16 mouse cellular contexts compared by ENCODE assay signal in genomic region chr4:138063372-138064265, GRCm38 (mm10).
A peak's percentile ranks its signal among the peaks of the same experiment; 100 is the strongest.
DNase-seq lines count a peak whose midpoint lies in the region; ATAC-seq and TF ChIP-seq lines count a peak whose summit lies in the region.
"Had no signal": no experiment of that assay in that cellular context is flagged by ENCODE, and none has a peak within 500 bp of the region (broad histone marks: within the 10 kb centered on the region; RNA-seq: fewer than 3 reads in every experiment).

No protein-coding gene starts in this region.

- no peak for TF ChIP-seq CTCF in kidney, adult 2 months (conservative IDR thresholded peaks at IDR 0.05; ENCODE audit: insufficient read depth, insufficient read length, low read depth, low read length)

- peaks cover 23% of the 10 kb centered on the region for H3K4me1 ChIP-seq in forebrain, embryonic 16.5 days (replicated peaks; ENCODE audit: control insufficient read depth, insufficient read depth, low read length)
- H3K4me1 ChIP-seq in forebrain, embryonic 10.5 days, result no peaks in the 10 kb centered on the region
- H3K4me1 ChIP-seq in kidney, adult 2 months (ENCODE audit: control insufficient read depth, insufficient read depth, low read length), result peaks cover 48% of the 10 kb centered on the region

- 0 out of 2 replicates have a peak, but pooled peaks cover 2% of the 10 kb centered on the region for H3K36me3 ChIP-seq in forebrain, embryonic 16.5 days (ENCODE audit: control insufficient read depth, insufficient read depth)
- H3K36me3 ChIP-seq in forebrain, embryonic 10.5 days (replicated peaks), result peaks cover 76% of the 10 kb centered on the region
- H3K36me3 ChIP-seq in kidney, adult 2 months (ENCODE audit: control insufficient read depth, insufficient read depth, low read length), result no peaks in the 10 kb centered on the region

- no peak for TF ChIP-seq POLR2A in kidney, adult 2 months (IDR thresholded peaks at IDR 0.05; ENCODE audit: low read depth, low read length)

- DNase-seq in forebrain, embryonic 10.5 days (ENCODE audit: extremely low spot score, low spot score), result no peak
- DNase-seq in kidney, adult 2 months, result no peak
- no peak for DNase-seq in kidney, postnatal 10 days
- DNase-seq in right cerebral cortex, adult 18-20 months, result peak; percentile 38
- DNase-seq in right cerebral cortex, postnatal 36 days (ENCODE audit: low spot score in 2 of 2), result no peak
- DNase-seq: embryo, embryonic 11 days; kidney, adult 18-20 months; kidney, postnatal 36 days; lung, postnatal 14 days; right cerebral cortex, postnatal 14 days had no signal

- peak overlapping the region; percentile 23; the same call in 1 of the 2 replicates for H3K27ac ChIP-seq in forebrain, embryonic 16.5 days (ENCODE audit: low read length)
- no peak overlapping the region for H3K27ac ChIP-seq in forebrain, embryonic 10.5 days
- peak overlapping the region; percentile 8 for H3K27ac ChIP-seq in kidney, adult 2 months (ENCODE audit: insufficient read depth, low read depth, low read length)
- H3K27ac ChIP-seq: hindbrain, embryonic 15.5 days; liver, embryonic 15.5 days had no signal

- no peak overlapping the region for H3K4me3 ChIP-seq in forebrain, embryonic 16.5 days (replicated peaks; ENCODE audit: low read length)
- H3K4me3 ChIP-seq in forebrain, embryonic 10.5 days, result no peak overlapping the region
- H3K4me3 ChIP-seq in kidney, adult 2 months (ENCODE audit: insufficient read depth, low read depth, low read length), result no peak overlapping the region
- H3K4me3 ChIP-seq: hindbrain, embryonic 15.5 days; liver, embryonic 15.5 days had no signal

- no peak overlapping the region for H3K9ac ChIP-seq in forebrain, embryonic 16.5 days (replicated peaks; ENCODE audit: low read depth, low read length)
- H3K9ac ChIP-seq: hindbrain, embryonic 15.5 days; liver, embryonic 15.5 days had no signal

- H3K4me2 ChIP-seq in forebrain, embryonic 16.5 days (ENCODE audit: low read length), result no peak overlapping the region
- H3K4me2 ChIP-seq: heart, embryonic 11.5 days; hindbrain, embryonic 15.5 days; liver, embryonic 15.5 days had no signal

- 70% methylated on average over 7 of the region's 7 CpGs for WGBS in forebrain, embryonic 16.5 days
- 89% methylated on average over 7 of the region's 7 CpGs for WGBS in forebrain, embryonic 10.5 days
- WGBS in kidney, adult 2 months, result 58% methylated on average over 7 of the region's 7 CpGs

- H3K9me3 ChIP-seq in forebrain, embryonic 16.5 days (ENCODE audit: control insufficient read depth, low read length), result no peaks in the 10 kb centered on the region
- no peaks in the 10 kb centered on the region for H3K9me3 ChIP-seq in forebrain, embryonic 10.5 days
- H3K9me3 ChIP-seq: G1E; hindbrain, embryonic 15.5 days; liver, embryonic 15.5 days had no signal

- no peak for ATAC-seq in forebrain, embryonic 16.5 days
- no peak for ATAC-seq in CD4-positive, CD25-positive, alpha-beta regulatory T cell, adult 4 months

- H3K27me3 ChIP-seq in forebrain, embryonic 16.5 days (replicated peaks; ENCODE audit: control insufficient read depth, insufficient read depth, low read length), result no peaks in the 10 kb centered on the region
- no peaks in the 10 kb centered on the region for H3K27me3 ChIP-seq in forebrain, embryonic 10.5 days (ENCODE audit: poor library complexity, severe bottlenecking)
- no peaks in the 10 kb centered on the region for H3K27me3 ChIP-seq in kidney, adult 2 months (replicated peaks; ENCODE audit: control insufficient read depth, insufficient read depth, low read length)
- H3K27me3 ChIP-seq: hindbrain, embryonic 15.5 days; liver, embryonic 15.5 days had no signal
